In the genomic region with DNA sequence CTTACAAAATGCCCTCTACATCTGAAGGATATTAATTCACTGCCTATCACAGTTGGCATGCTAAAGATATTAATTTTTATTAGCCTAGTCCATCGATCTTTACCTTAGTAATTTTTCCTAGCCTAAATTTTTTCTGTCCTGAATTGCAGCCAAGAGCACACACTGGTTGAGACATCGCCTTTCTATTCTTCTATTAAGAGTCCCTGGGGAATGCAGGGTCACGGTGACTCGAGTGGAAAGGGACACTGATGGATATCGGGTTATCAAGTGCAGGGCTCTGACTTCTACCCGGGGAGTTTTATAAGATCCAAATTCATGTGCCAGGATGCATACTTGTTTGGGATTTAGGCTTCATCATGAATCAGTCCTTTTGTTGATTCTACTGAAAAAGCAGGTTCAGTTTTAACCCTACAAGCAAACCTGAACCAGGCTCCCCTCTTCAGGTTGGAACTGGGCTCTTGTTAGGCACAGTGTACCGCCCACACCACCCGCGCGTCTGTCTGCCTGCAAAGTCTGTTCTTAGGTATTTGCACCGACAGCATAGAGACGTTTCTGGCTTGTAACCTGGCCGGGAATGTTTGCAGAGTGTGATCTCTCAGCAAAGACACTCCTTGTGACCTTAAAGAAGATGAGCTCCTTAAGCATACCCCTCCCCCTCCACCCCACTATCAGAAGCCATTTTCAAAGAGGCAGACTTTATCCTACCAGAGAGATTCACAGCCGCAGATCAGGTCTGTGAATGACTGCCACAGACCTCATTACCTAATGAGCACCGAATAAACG, we compare ENCODE assay signal across 15 mouse cellular contexts.
DNase-seq lines count a peak whose midpoint lies in the region; ATAC-seq lines count a peak whose summit lies in the region.
"Had no signal": no experiment of that assay in that cellular context is flagged by ENCODE, and none has a peak within 500 bp of the region (broad histone marks: within the 10 kb centered on the region; RNA-seq: fewer than 3 reads in every experiment).

No protein-coding gene starts in this region.

- H3K9ac ChIP-seq in neural tube, embryonic 13.5 days, result 0 out of 2 replicates have a peak overlapping the region, but pooled peaks have one; percentile 22
- H3K9ac ChIP-seq in neural tube, embryonic 15.5 days (replicated peaks), result no peak overlapping the region
- H3K9ac ChIP-seq in forebrain, embryonic 13.5 days, result no peak overlapping the region
- no peak overlapping the region for H3K9ac ChIP-seq in hindbrain, embryonic 16.5 days (ENCODE audit: low read depth, low read length)
- H3K9ac ChIP-seq in kidney, embryonic 16.5 days (replicated peaks; ENCODE audit: low read length), result no peak overlapping the region
- H3K9ac ChIP-seq: heart, embryonic 13.5 days; liver, embryonic 15.5 days had no signal

- DNase-seq in retina, postnatal 1 day, result peak; percentile 53
- DNase-seq in adrenal gland, adult 2 months, result no peak
- DNase-seq in limb, embryonic 10.5 days (ENCODE audit: low spot score), result no peak
- DNase-seq: cerebellum, adult 18-20 months; kidney, postnatal 36 days; thymus, adult 2 months had no signal

- no peak for ATAC-seq in neural tube, embryonic 13.5 days (ENCODE audit: low read depth)
- ATAC-seq in neural tube, embryonic 15.5 days (ENCODE audit: low FRiP score), result no peak
- no peak for ATAC-seq in forebrain, embryonic 13.5 days
- no peak for ATAC-seq in hindbrain, embryonic 16.5 days
- ATAC-seq in kidney, embryonic 16.5 days (ENCODE audit: low FRiP score, low TSS enrichment), result no peak
- ATAC-seq: inflammation-experienced regulatory T-cells, adult 6 months had no signal

- H3K36me3 ChIP-seq in neural tube, embryonic 13.5 days, result 0 out of 2 replicates have a peak, but pooled peaks cover 2% of the 10 kb centered on the region
- no peaks in the 10 kb centered on the region for H3K36me3 ChIP-seq in neural tube, embryonic 15.5 days
- peaks cover 7% of the 10 kb centered on the region; the same call in 1 of the 2 replicates for H3K36me3 ChIP-seq in forebrain, embryonic 13.5 days (ENCODE audit: poor library complexity, severe bottlenecking)
- no peaks in the 10 kb centered on the region for H3K36me3 ChIP-seq in hindbrain, embryonic 16.5 days (ENCODE audit: control insufficient read depth, insufficient read depth, low read length)
- H3K36me3 ChIP-seq in kidney, embryonic 16.5 days (ENCODE audit: insufficient read depth, low read length), result no peaks in the 10 kb centered on the region
- H3K36me3 ChIP-seq in limb, embryonic 10.5 days, result no peaks in the 10 kb centered on the region
- H3K36me3 ChIP-seq: liver, embryonic 15.5 days had no signal

- H3K4me1 ChIP-seq in neural tube, embryonic 13.5 days (replicated peaks), result peaks cover 18% of the 10 kb centered on the region
- peaks cover 11% of the 10 kb centered on the region for H3K4me1 ChIP-seq in neural tube, embryonic 15.5 days
- peaks cover 29% of the 10 kb centered on the region for H3K4me1 ChIP-seq in forebrain, embryonic 13.5 days
- peaks cover 12% of the 10 kb centered on the region for H3K4me1 ChIP-seq in hindbrain, embryonic 16.5 days (ENCODE audit: control insufficient read depth, insufficient read depth, low read depth, low read length)
- H3K4me1 ChIP-seq in kidney, embryonic 16.5 days (ENCODE audit: insufficient read depth, low read length), result no peaks in the 10 kb centered on the region
- peaks cover 32% of the 10 kb centered on the region for H3K4me1 ChIP-seq in limb, embryonic 10.5 days

- 24% methylated on average over 16 of the region's 16 CpGs for WGBS in neural tube, embryonic 13.5 days
- 27% methylated on average over 16 of the region's 16 CpGs for WGBS in neural tube, embryonic 15.5 days
- 8% methylated on average over 16 of the region's 16 CpGs for WGBS in forebrain, embryonic 13.5 days
- 21% methylated on average over 16 of the region's 16 CpGs for WGBS in hindbrain, embryonic 16.5 days
- WGBS in kidney, embryonic 16.5 days, result 38% methylated on average over 16 of the region's 16 CpGs
- WGBS in limb, embryonic 10.5 days, result 51% methylated on average over 16 of the region's 16 CpGs

- no peaks in the 10 kb centered on the region for H3K27me3 ChIP-seq in neural tube, embryonic 13.5 days
- no peaks in the 10 kb centered on the region for H3K27me3 ChIP-seq in neural tube, embryonic 15.5 days (replicated peaks)
- peaks cover 18% of the 10 kb centered on the region for H3K27me3 ChIP-seq in forebrain, embryonic 13.5 days
- H3K27me3 ChIP-seq in hindbrain, embryonic 16.5 days (replicated peaks; ENCODE audit: control insufficient read depth, insufficient read depth, low read length), result no peaks in the 10 kb centered on the region
- H3K27me3 ChIP-seq in kidney, embryonic 16.5 days (ENCODE audit: insufficient read depth, low read length), result no peaks in the 10 kb centered on the region
- H3K27me3 ChIP-seq in limb, embryonic 10.5 days (ENCODE audit: low read depth, poor library complexity, severe bottlenecking), result no peaks in the 10 kb centered on the region
- H3K27me3 ChIP-seq: heart, embryonic 13.5 days; liver, embryonic 15.5 days had no signal

- H3K4me3 ChIP-seq in neural tube, embryonic 13.5 days, result no peak overlapping the region
- no peak overlapping the region for H3K4me3 ChIP-seq in neural tube, embryonic 15.5 days (replicated peaks)
- no peak overlapping the region for H3K4me3 ChIP-seq in forebrain, embryonic 13.5 days
- no peak overlapping the region for H3K4me3 ChIP-seq in hindbrain, embryonic 16.5 days (ENCODE audit: low read length)
- no peak overlapping the region for H3K4me3 ChIP-seq in kidney, embryonic 16.5 days (ENCODE audit: low read length)
- no peak overlapping the region for H3K4me3 ChIP-seq in limb, embryonic 10.5 days
- H3K4me3 ChIP-seq: heart, embryonic 13.5 days; liver, embryonic 15.5 days; megakaryocyte, embryonic 14.5 days had no signal

- no peaks in the 10 kb centered on the region for H3K9me3 ChIP-seq in neural tube, embryonic 13.5 days
- H3K9me3 ChIP-seq in neural tube, embryonic 15.5 days (replicated peaks), result no peaks in the 10 kb centered on the region
- H3K9me3 ChIP-seq in forebrain, embryonic 13.5 days (replicated peaks), result no peaks in the 10 kb centered on the region
- no peaks in the 10 kb centered on the region for H3K9me3 ChIP-seq in hindbrain, embryonic 16.5 days (ENCODE audit: control insufficient read depth, low read length)
- no peaks in the 10 kb centered on the region for H3K9me3 ChIP-seq in kidney, embryonic 16.5 days (ENCODE audit: low read length)
- H3K9me3 ChIP-seq in limb, embryonic 10.5 days (replicated peaks), result no peaks in the 10 kb centered on the region
- H3K9me3 ChIP-seq: heart, embryonic 13.5 days; liver, embryonic 15.5 days; megakaryocyte, embryonic 14.5 days had no signal

- H3K27ac ChIP-seq in neural tube, embryonic 13.5 days (replicated peaks), result peak overlapping the region; percentile 42
- no peak overlapping the region for H3K27ac ChIP-seq in neural tube, embryonic 15.5 days (replicated peaks)
- peak overlapping the region; percentile 1; the same call in 1 of the 2 replicates for H3K27ac ChIP-seq in forebrain, embryonic 13.5 days
- H3K27ac ChIP-seq in hindbrain, embryonic 16.5 days (ENCODE audit: low read depth, low read length), result 0 out of 2 replicates have a peak overlapping the region, but pooled peaks have one; percentile 17
- no peak overlapping the region for H3K27ac ChIP-seq in kidney, embryonic 16.5 days (ENCODE audit: low read length)
- no peak overlapping the region for H3K27ac ChIP-seq in limb, embryonic 10.5 days
- H3K27ac ChIP-seq: heart, embryonic 13.5 days; liver, embryonic 15.5 days had no signal

- H3K4me2 ChIP-seq in neural tube, embryonic 13.5 days, result no peak overlapping the region
- no peak overlapping the region for H3K4me2 ChIP-seq in neural tube, embryonic 15.5 days
- H3K4me2 ChIP-seq in forebrain, embryonic 13.5 days, result peak overlapping the region; percentile 33
- no peak overlapping the region for H3K4me2 ChIP-seq in hindbrain, embryonic 16.5 days (ENCODE audit: low read length)
- no peak overlapping the region for H3K4me2 ChIP-seq in kidney, embryonic 16.5 days (replicated peaks; ENCODE audit: low read depth, low read length)
- H3K4me2 ChIP-seq: heart, embryonic 13.5 days; liver, embryonic 15.5 days had no signal

Comparison
In these comparisons a context has a peak if more than half of its experiments do, and no peak if none do; other contexts are left out.
1. H3K27ac ChIP-seq: peak in neural tube, embryonic 13.5 days (single experiment), forebrain, embryonic 13.5 days (single experiment) and hindbrain, embryonic 16.5 days (single experiment); none in neural tube, embryonic 15.5 days (single experiment), kidney, embryonic 16.5 days (single experiment) and limb, embryonic 10.5 days (single experiment).